Mouse (Mus musculus) adrenal gland, postnatal 36 days (tissue): ENCODE measurements around the gene Vps53. TPM values are rescaled to one million over a fixed set of nuclear protein-coding genes. Genes with fewer than 3 reads are reported as not detected.
"Not testable (repeated sequence)": the region's sequence is repeated elsewhere in the genome, so short reads cannot be mapped to it uniquely, and the experiment has no call there.

Experiments used
- DNase-seq, 2 experiments: peaks; one replicate each; pipeline ENCODE4 v3.0.0; 2021; ENCODE audit warnings: mixed read lengths in 1 of 2
- total RNA-seq, 2 experiments: library from RNA; stranded (reverse); gene quantifications; 2 replicates each; pipeline ENCODE4 v1.2.3; 2021

Gene Vps53
- total RNA-seq, 2 experiments from 2014 or later, result 49.2 to 54.2 TPM

DNA sequence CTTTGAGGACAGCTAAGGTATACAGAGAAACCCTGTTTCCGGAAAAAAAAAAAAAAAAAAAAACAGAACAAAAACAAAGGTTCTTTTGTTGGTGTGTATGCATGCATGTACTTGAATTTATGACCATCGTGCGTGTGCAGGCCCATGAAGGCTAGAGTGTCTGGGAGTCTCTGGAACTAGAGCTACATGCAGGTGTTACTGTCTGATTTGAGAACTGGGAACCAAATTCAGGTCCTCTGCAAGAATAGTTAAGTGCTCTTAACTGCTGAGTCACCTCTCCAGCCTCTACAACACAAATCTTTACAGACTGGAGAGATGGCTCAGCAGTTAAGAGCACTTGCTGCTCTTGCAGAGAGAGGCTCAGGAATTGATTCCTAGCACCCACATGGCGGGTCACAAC, 163.6 kb downstream of the Vps53 start:
- DNase-seq, result no peak

DNA sequence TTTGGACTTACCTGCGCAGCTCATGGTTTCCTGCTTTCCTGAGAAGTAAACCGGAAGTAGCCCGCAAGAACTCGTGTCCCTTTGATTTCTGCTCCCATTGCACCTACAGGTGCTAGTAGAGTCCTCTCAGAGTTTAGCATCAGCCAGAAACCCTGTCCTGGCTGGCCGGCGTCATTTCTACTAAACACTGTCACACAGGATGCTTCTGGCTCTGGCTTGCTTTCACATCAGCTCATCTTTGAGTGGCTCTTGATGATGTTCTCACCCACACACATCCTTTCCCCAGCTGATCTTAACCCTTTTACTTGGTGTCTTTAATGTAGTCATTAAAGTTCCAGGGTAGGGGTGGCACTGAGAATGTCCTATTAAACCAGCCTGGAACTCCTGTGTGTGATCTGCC, 164.2 kb downstream of the Vps53 start:
- DNase-seq, result no peak

GRCm38 (mm10) chr11:76010838-76011624, 168.4 kb downstream of the Vps53 start:
- no peak for DNase-seq

- no peak for DNase-seq
Measured at GRCm38 (mm10) chr11:76009101-76009500, 170.3 kb downstream of the Vps53 start.

GRCm38 (mm10) chr11:76008162-76008561, 171.3 kb downstream of the Vps53 start:
- no peak for DNase-seq

DNA sequence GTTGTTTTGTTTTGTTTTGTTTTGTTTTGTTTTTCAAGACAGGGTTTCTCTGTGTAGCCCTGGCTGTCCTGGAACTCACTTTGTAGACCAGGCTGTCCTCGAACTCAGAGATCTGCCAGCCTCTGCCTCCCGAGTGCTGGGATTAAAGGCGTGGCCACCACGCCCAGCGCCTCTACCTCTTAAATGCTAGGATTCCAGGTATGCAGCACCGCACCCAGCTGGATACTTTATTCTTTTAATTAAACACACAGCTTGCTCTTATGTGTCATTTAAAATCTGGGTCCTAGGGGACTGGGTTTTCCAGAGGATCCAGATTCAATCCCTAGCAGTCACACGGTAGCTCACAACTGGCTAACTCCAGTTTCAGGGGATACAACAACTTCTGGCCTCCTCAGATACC, 175.2 kb downstream of the Vps53 start:
- not testable (repeated sequence) for DNase-seq

DNA sequence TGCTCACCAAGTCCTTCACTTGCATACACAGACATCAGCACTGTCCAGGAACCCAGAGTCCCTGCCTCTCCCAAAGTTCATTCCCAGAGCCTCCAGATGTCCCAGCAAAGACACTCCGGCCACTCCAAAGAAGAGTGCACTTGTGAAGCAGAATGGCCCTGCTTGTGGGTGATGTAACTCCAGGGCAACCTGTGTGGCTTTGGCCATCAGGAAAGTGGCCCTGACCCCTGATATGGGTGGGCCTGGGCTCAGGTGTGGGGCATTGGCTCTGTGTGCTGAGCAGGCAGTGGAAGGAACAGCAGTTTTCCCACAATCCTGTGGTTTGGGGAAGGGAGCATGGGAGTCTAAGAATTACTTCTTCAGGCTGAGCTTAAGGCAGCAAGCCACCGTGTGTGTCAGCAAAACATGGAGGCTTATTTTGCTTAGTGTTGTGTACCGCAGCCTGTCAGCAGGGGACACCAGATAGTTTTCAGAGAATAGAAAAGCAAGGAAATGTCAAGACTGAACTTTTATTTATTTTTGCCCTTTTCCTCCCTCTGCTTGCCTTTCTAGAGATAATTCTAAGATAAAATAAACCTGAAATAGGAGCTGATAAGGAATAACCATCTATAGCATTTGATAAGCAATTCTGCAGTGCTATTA, 178.1 kb downstream of the Vps53 start:
- peak in 1 of 2 experiments; percentile 22 for DNase-seq

GRCm38 (mm10) chr11:76000701-76001100, 178.7 kb downstream of the Vps53 start:
- DNase-seq, result no peak

DNA sequence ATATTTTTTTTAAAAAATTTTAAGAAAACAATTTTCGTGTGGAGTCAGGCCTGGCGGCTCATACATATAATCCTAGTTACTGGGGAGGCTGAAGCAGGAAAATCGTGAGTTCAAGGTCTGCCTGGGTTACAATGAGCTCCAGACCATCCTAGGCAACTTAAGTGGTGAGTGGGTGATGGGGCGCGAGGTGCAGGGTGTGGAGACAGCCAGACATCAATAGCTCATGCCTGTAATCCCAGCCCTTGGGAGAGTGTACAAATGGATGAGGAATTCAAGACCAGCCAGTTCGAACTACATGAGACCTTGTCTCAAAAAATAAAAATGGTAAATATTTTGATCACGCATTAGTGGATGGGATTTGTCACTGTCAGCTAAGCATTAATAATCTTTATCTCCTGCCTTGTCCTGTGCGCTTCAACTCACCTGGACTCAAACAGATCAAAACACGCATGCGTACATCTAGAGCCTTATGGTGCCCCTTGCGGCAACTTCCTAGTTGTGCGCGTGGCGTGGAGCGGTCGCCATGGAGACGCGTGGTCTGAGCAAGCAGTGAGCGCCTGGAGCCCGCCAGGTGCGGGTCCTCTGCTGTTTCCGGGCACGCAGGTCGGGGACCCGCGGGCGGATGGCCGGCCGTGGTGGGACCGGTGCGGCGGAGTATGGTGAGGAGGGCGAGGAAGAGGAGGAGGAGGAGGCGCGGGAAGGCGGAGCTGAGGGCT, 179.8 kb downstream of the Vps53 start, which contains the start of gene 1700016K19Rik:
Gene 1700016K19Rik, plus strand, starts transcription at position 473 of the 716 bp plus-strand sequence.
- DNase-seq, result peak; percentile 86 to 87

Other genes with a start within 250 kb of the Vps53 start
- gene Rph3al, start 241.2 kb downstream of the Vps53 start, total RNA-seq, result 10 to 100 TPM; 14.5 to 14.8 TPM
- not detected for gene 1700016K19Rik, start 179.7 kb downstream of the Vps53 start, total RNA-seq
- 10 to 100 TPM; 19.6 to 28.8 TPM for gene Rflnb, start 151.9 kb downstream of the Vps53 start, total RNA-seq
- gene Fam57a, start within 50 bp of the Vps53 start, total RNA-seq, result 1 to 10 TPM; 4.8 to 4.9 TPM
- gene Dbil5, start 38.0 kb upstream of the Vps53 start, total RNA-seq, result not detected
- gene Gemin4, start 38.0 kb upstream of the Vps53 start, total RNA-seq, result 1 to 10 TPM; 8.0 to 8.9 TPM
- 10 to 100 TPM; 18.8 to 21.4 TPM for gene Mrm3, start 64.1 kb upstream of the Vps53 start, total RNA-seq
- 10 to 100 TPM; 85.0 to 87.2 TPM for gene Glod4, start 64.1 kb upstream of the Vps53 start, total RNA-seq
- gene Nxn, start 219.5 kb upstream of the Vps53 start, total RNA-seq, result 10 to 100 TPM; 28.3 to 29.7 TPM
- 10 to 100 TPM; 45.9 to 48.6 TPM for gene Timm22, start 227.3 kb upstream of the Vps53 start, total RNA-seq